Mouse (Mus musculus) gastrocnemius, postnatal 36 days (tissue): ENCODE results near the gene Cyth3. TPM values are rescaled to one million over a fixed set of nuclear protein-coding genes. Genes with fewer than 3 reads are reported as not detected.

Experiments
- DNase-seq, 2 experiments: peaks; one replicate each; pipeline ENCODE4 v3.0.0; 2022
- intact Hi-C: fragments of 180-260 bp; cut with DNase I; formaldehyde crosslinking; loops from one replicate; pipeline ENCODE4 v1.15.1; 2025
- total RNA-seq, 2 experiments: library from RNA; stranded (reverse); gene quantifications; 2 replicates each; pipeline ENCODE4 v1.2.3; 2021

The Cyth3 gene
- total RNA-seq, 2 experiments from 2014 or later = 12.2 to 13.8 TPM

GRCm38 (mm10) chr5:143655511-143655943 is 33.3 kb downstream of the Cyth3 start:
- intact Hi-C loops = no loop called here
- no peak for DNase-seq

- intact Hi-C loops = no loop called here
- no peak for DNase-seq
Observed at GRCm38 (mm10) chr5:143656708-143657245, 34.5 kb downstream of the Cyth3 start.

- intact Hi-C loops = no loop called here
- DNase-seq = no peak
Observed at GRCm38 (mm10) chr5:143659021-143659523, 36.8 kb downstream of the Cyth3 start.

- no peak for DNase-seq
- intact Hi-C loops = no loop called here
Observed at GRCm38 (mm10) chr5:143663074-143663687, 40.9 kb downstream of the Cyth3 start.

GRCm38 (mm10) chr5:143665561-143665960 is 43.3 kb downstream of the Cyth3 start:
- intact Hi-C loops = no loop called here

GRCm38 (mm10) chr5:143666015-143666414 is 43.8 kb downstream of the Cyth3 start:
- intact Hi-C loops = no loop called here
- DNase-seq = no peak

More at GRCm38 (mm10) chr5:143665561-143665960, 43.3 kb downstream of the Cyth3 start:
- DNase-seq = no peak

GRCm38 (mm10) chr5:143668884-143669283 is 46.6 kb downstream of the Cyth3 start:
- DNase-seq = no peak
- intact Hi-C loops = no loop called here

- no peak for DNase-seq
- intact Hi-C loops = no loop called here
Observed at GRCm38 (mm10) chr5:143669393-143669792, 47.1 kb downstream of the Cyth3 start.

GRCm38 (mm10) chr5:143669839-143670238 is 47.6 kb downstream of the Cyth3 start:
- intact Hi-C loops = no loop called here
- DNase-seq = no peak

- no peak for DNase-seq
- intact Hi-C loops = no loop called here
Observed at GRCm38 (mm10) chr5:143670740-143671415, 48.6 kb downstream of the Cyth3 start.

- no peak for DNase-seq
- intact Hi-C loops = no loop called here
Observed at GRCm38 (mm10) chr5:143674576-143674975, 52.3 kb downstream of the Cyth3 start.

GRCm38 (mm10) chr5:143676218-143676985 is 54.2 kb downstream of the Cyth3 start:
- DNase-seq = no peak
- intact Hi-C loops = no loop called here

- intact Hi-C loops = no loop called here
- no peak for DNase-seq
Observed at GRCm38 (mm10) chr5:143677363-143677762, 55.1 kb downstream of the Cyth3 start.

GRCm38 (mm10) chr5:143678634-143679271 is 56.5 kb downstream of the Cyth3 start:
- intact Hi-C loops = no loop called here
- peak in 1 of 2 experiments; percentile 12 for DNase-seq

- no peak for DNase-seq
- intact Hi-C loops = no loop called here
Observed at GRCm38 (mm10) chr5:143679654-143680053, 57.4 kb downstream of the Cyth3 start.

- peak in 1 of 2 experiments; percentile 11 for DNase-seq
- intact Hi-C loops = no loop called here
Observed at GRCm38 (mm10) chr5:143683696-143684095, 61.4 kb downstream of the Cyth3 start.

- no peak for DNase-seq
- intact Hi-C loops = no loop called here
Observed at GRCm38 (mm10) chr5:143684911-143685390, 62.7 kb downstream of the Cyth3 start.

- intact Hi-C loops = no loop called here
- DNase-seq = no peak
Observed at GRCm38 (mm10) chr5:143686456-143686855, 64.2 kb downstream of the Cyth3 start.

- DNase-seq = no peak
- intact Hi-C loops = no loop called here
Observed at GRCm38 (mm10) chr5:143687589-143687988, 65.3 kb downstream of the Cyth3 start.

- intact Hi-C loops = no loop called here
- DNase-seq = no peak
Observed at GRCm38 (mm10) chr5:143690392-143690791, 68.1 kb downstream of the Cyth3 start.
